35 mouse cellular contexts compared by ENCODE assay signal in genomic region chr2:51788896-51789295, GRCm38 (mm10).
A peak's percentile ranks its signal among the peaks of the same experiment; 100 is the strongest.
DNase-seq lines count a peak whose midpoint lies in the region; ATAC-seq lines count a peak whose summit lies in the region.
"Had no signal": no experiment of that assay in that cellular context is flagged by ENCODE, and none has a peak within 500 bp of the region (broad histone marks: within the 10 kb centered on the region; RNA-seq: fewer than 3 reads in every experiment).

No protein-coding gene starts in this region.

- H3K9ac ChIP-seq in forebrain, embryonic 14.5 days (ENCODE audit: low read length) = no peak overlapping the region
- H3K9ac ChIP-seq in forebrain, embryonic 11.5 days (ENCODE audit: low read length) = no peak overlapping the region
- H3K9ac ChIP-seq in hindbrain, embryonic 11.5 days (ENCODE audit: low read depth, low read length) = no peak overlapping the region
- H3K9ac ChIP-seq: embryonic facial prominence, embryonic 15.5 days; heart, embryonic 12.5 days; hindbrain, embryonic 15.5 days; kidney, embryonic 15.5 days; limb, embryonic 15.5 days; liver, embryonic 13.5 days; midbrain, embryonic 15.5 days had no signal

- DNase-seq in forebrain, embryonic 14.5 days (ENCODE audit: low spot score) = peak; percentile 40
- DNase-seq in forebrain, embryonic 11.5 days (ENCODE audit: low spot score) = no peak
- DNase-seq in hindbrain, embryonic 11.5 days (ENCODE audit: low spot score) = peak; percentile 12
- no peak for DNase-seq in hindbrain, embryonic 10.5 days (ENCODE audit: low spot score)
- DNase-seq in right cerebral cortex, postnatal 10 days (ENCODE audit: low spot score in 2 of 2) = peak; percentile 46 to 62
- DNase-seq in right cerebral cortex, adult 2 months (ENCODE audit: low spot score in 2 of 2) = no peak
- peak; percentile 19 to 27 for DNase-seq in layer of hippocampus, postnatal 14 days (ENCODE audit: low spot score in 2 of 2)
- no peak for DNase-seq in urinary bladder, postnatal 36 days (ENCODE audit: low spot score in 2 of 2)
- DNase-seq: adrenal gland, adult 8-10 months; cerebellum, adult 18-20 months; gastrocnemius, postnatal 25 days; heart, adult 18-20 months; heart, postnatal 4 days; kidney, adult 18-20 months; kidney, postnatal 25 days; liver, embryonic 13.5 days; lung, adult 18-20 months; lung, postnatal 4 days; right cerebral cortex, postnatal 14 days; spleen, adult 18-20 months; thymus, adult 18-20 months; thymus, postnatal 25 days had no signal

- H3K36me3 ChIP-seq in forebrain, embryonic 14.5 days (ENCODE audit: control insufficient read depth, insufficient read depth, low read length) = no peaks in the 10 kb centered on the region
- H3K36me3 ChIP-seq in forebrain, embryonic 11.5 days (ENCODE audit: control insufficient read depth, insufficient read depth, low read length) = no peaks in the 10 kb centered on the region
- no peaks in the 10 kb centered on the region for H3K36me3 ChIP-seq in hindbrain, embryonic 11.5 days (ENCODE audit: control insufficient read depth, insufficient read depth, low read length)
- no peaks in the 10 kb centered on the region for H3K36me3 ChIP-seq in hindbrain, embryonic 10.5 days
- H3K36me3 ChIP-seq: embryonic facial prominence, embryonic 15.5 days; G1E; heart, embryonic 12.5 days; hindbrain, embryonic 15.5 days; kidney, embryonic 15.5 days; limb, embryonic 10.5 days; limb, embryonic 15.5 days; liver, embryonic 13.5 days; midbrain, embryonic 15.5 days had no signal

- H3K4me3 ChIP-seq in forebrain, embryonic 14.5 days (ENCODE audit: low read depth, low read length) = no peak overlapping the region
- H3K4me3 ChIP-seq in forebrain, embryonic 11.5 days (ENCODE audit: low read depth, low read length) = no peak overlapping the region
- H3K4me3 ChIP-seq in hindbrain, embryonic 11.5 days (ENCODE audit: low read depth, low read length) = no peak overlapping the region
- H3K4me3 ChIP-seq in hindbrain, embryonic 10.5 days = no peak overlapping the region
- H3K4me3 ChIP-seq: embryonic facial prominence, embryonic 15.5 days; heart, embryonic 12.5 days; hindbrain, embryonic 15.5 days; kidney, embryonic 15.5 days; layer of hippocampus, adult 2 months; limb, embryonic 10.5 days; limb, embryonic 15.5 days; liver, embryonic 13.5 days; megakaryocyte, embryonic 14.5 days; midbrain, embryonic 15.5 days had no signal

- H3K9me3 ChIP-seq in forebrain, embryonic 14.5 days (replicated peaks; ENCODE audit: control insufficient read depth, low read length) = no peaks in the 10 kb centered on the region
- H3K9me3 ChIP-seq in forebrain, embryonic 11.5 days (ENCODE audit: control insufficient read depth, low read length) = no peaks in the 10 kb centered on the region
- H3K9me3 ChIP-seq in hindbrain, embryonic 11.5 days (ENCODE audit: control insufficient read depth, low read length) = no peaks in the 10 kb centered on the region
- no peaks in the 10 kb centered on the region for H3K9me3 ChIP-seq in hindbrain, embryonic 10.5 days
- H3K9me3 ChIP-seq: embryonic facial prominence, embryonic 15.5 days; heart, embryonic 12.5 days; hindbrain, embryonic 15.5 days; kidney, embryonic 15.5 days; limb, embryonic 10.5 days; limb, embryonic 15.5 days; liver, embryonic 13.5 days; midbrain, embryonic 15.5 days had no signal

- 67% methylated on average over 3 of the region's 3 CpGs for WGBS in forebrain, embryonic 14.5 days
- WGBS in forebrain, embryonic 11.5 days = 82% methylated on average over 3 of the region's 3 CpGs
- 67% methylated on average over 3 of the region's 3 CpGs for WGBS in hindbrain, embryonic 11.5 days
- 78% methylated on average over 3 of the region's 3 CpGs for WGBS in hindbrain, embryonic 10.5 days

- no peak overlapping the region for H3K4me2 ChIP-seq in forebrain, embryonic 14.5 days (ENCODE audit: low read length)
- no peak overlapping the region for H3K4me2 ChIP-seq in forebrain, embryonic 11.5 days (ENCODE audit: low read depth, low read length, severe bottlenecking)
- H3K4me2 ChIP-seq in hindbrain, embryonic 11.5 days (replicated peaks; ENCODE audit: low read depth, low read length) = no peak overlapping the region
- H3K4me2 ChIP-seq: embryonic facial prominence, embryonic 15.5 days; heart, embryonic 12.5 days; hindbrain, embryonic 15.5 days; kidney, embryonic 15.5 days; limb, embryonic 15.5 days; liver, embryonic 13.5 days; midbrain, embryonic 15.5 days had no signal

- no peak overlapping the region for H3K27ac ChIP-seq in forebrain, embryonic 14.5 days (ENCODE audit: low read depth, low read length)
- no peak overlapping the region for H3K27ac ChIP-seq in forebrain, embryonic 11.5 days (ENCODE audit: low read depth, low read length)
- no peak overlapping the region for H3K27ac ChIP-seq in hindbrain, embryonic 11.5 days (ENCODE audit: low read depth, low read length)
- H3K27ac ChIP-seq in hindbrain, embryonic 10.5 days = no peak overlapping the region
- H3K27ac ChIP-seq: embryonic facial prominence, embryonic 15.5 days; hindbrain, embryonic 15.5 days; kidney, embryonic 15.5 days; layer of hippocampus, adult 2 months; limb, embryonic 10.5 days; limb, embryonic 15.5 days; liver, embryonic 13.5 days; midbrain, embryonic 15.5 days; stomach, postnatal 0 days had no signal

- H3K4me1 ChIP-seq in forebrain, embryonic 14.5 days (ENCODE audit: control insufficient read depth, insufficient read depth, low read length) = no peaks in the 10 kb centered on the region
- no peaks in the 10 kb centered on the region for H3K4me1 ChIP-seq in forebrain, embryonic 11.5 days (replicated peaks; ENCODE audit: control insufficient read depth, insufficient read depth, low read length)
- no peaks in the 10 kb centered on the region for H3K4me1 ChIP-seq in hindbrain, embryonic 11.5 days (replicated peaks; ENCODE audit: control insufficient read depth, insufficient read depth, low read length)
- H3K4me1 ChIP-seq in hindbrain, embryonic 10.5 days (replicated peaks) = peaks cover 6% of the 10 kb centered on the region; the same call in 1 of the 2 replicates
- H3K4me1 ChIP-seq: embryonic facial prominence, embryonic 15.5 days; heart, embryonic 12.5 days; hindbrain, embryonic 15.5 days; kidney, embryonic 15.5 days; limb, embryonic 10.5 days; limb, embryonic 15.5 days; liver, embryonic 13.5 days; megakaryocyte, embryonic 14.5 days; midbrain, embryonic 15.5 days had no signal

- H3K27me3 ChIP-seq in forebrain, embryonic 14.5 days (replicated peaks; ENCODE audit: control insufficient read depth, insufficient read depth, low read length) = no peaks in the 10 kb centered on the region
- H3K27me3 ChIP-seq in forebrain, embryonic 11.5 days (ENCODE audit: control insufficient read depth, insufficient read depth, low read length) = no peaks in the 10 kb centered on the region
- H3K27me3 ChIP-seq in hindbrain, embryonic 11.5 days (ENCODE audit: control insufficient read depth, insufficient read depth, low read length) = no peaks in the 10 kb centered on the region
- H3K27me3 ChIP-seq in hindbrain, embryonic 10.5 days (ENCODE audit: insufficient read depth, poor library complexity, severe bottlenecking) = no peaks in the 10 kb centered on the region
- H3K27me3 ChIP-seq: embryonic facial prominence, embryonic 15.5 days; heart, embryonic 12.5 days; hindbrain, embryonic 15.5 days; kidney, embryonic 15.5 days; limb, embryonic 15.5 days; liver, embryonic 13.5 days; megakaryocyte, embryonic 14.5 days; midbrain, embryonic 15.5 days had no signal

- ATAC-seq in forebrain, embryonic 14.5 days = peak; percentile 61; the same call in 1 of the 2 replicates
- ATAC-seq in forebrain, embryonic 11.5 days (replicated peaks; ENCODE audit: low FRiP score) = no peak
- ATAC-seq in hindbrain, embryonic 11.5 days (ENCODE audit: low FRiP score) = no peak
- ATAC-seq: inflammation-experienced regulatory T-cells, adult 6 months; lung, postnatal 0 days; midbrain, embryonic 15.5 days had no signal

Comparison
In these comparisons a context has a peak if more than half of its experiments do, and no peak if none do; other contexts are left out.
1. DNase-seq: peak in forebrain, embryonic 14.5 days (single experiment), hindbrain, embryonic 11.5 days (single experiment), right cerebral cortex, postnatal 10 days (2 of 2) and layer of hippocampus, postnatal 14 days (2 of 2); none in forebrain, embryonic 11.5 days (single experiment), hindbrain, embryonic 10.5 days (single experiment), right cerebral cortex, adult 2 months (0 of 2) and urinary bladder, postnatal 36 days (0 of 2).